Mouse (Mus musculus): ENCODE measurements around the gene Plk5. TPM values are rescaled to one million over a fixed set of nuclear protein-coding genes. Genes with fewer than 3 reads are reported as not detected.

The Plk5 gene
- total and polyA plus RNA-seq, 2 experiments from 2014 or later: 7.4 to 12.9 TPM

DNA sequence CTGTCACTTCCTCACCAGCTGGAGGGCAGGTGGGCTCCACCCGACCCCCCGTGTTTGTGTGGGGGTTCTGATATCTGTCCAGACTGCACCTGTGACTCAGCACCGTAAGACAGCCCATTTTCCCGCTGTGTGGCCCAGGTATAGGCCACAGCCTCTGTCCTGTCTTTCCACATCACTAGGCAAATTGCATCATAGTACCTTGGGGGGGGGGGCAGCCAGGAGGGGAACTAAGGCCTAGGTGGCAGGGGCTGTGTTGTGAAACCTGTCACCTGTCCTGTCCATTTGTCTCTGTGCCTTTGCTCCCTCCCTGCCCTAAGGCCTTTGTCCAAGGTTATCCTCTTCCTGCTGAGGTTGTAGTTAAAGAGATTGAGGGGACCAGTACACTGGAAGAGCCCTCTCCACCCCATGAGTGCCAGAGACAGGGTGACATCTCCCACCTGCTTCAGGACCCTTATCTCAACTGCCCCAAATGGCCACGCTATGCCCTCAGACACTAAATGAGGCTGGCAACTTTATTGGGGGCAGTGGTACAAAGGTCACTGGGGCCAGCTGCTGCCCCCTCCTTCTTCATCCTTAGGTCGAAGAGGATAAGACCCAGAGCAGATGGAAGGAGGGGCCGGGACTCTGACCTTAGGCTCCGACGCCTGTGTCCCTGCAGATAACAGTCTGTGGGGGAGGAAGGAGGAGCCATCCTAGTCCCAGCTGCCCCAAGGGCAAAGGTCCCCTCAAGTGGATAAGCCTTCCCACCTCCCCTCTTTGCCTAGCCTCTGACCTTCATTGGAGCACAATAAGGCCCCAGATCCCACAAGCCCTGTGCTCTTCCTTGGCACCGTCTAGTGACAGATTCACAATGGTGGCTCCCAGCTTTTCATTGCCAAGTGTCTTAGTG is 24.4 kb upstream of the Plk5 start:
- Histone ChIP-seq H3K4me3 (ENCODE audit: low read depth, low read length) (no peak overlapping the region), H3K27me3 (ENCODE audit: insufficient read depth, low read length) (0 out of 2 replicates have a peak, but pooled peaks cover 5% of the 10 kb centered on the region), H3K9me3 (ENCODE audit: low read length) (no peaks in the 10 kb centered on the region), H3K27ac (ENCODE audit: low read depth, low read length) (no peak overlapping the region), H3K4me1 (ENCODE audit: insufficient read depth) (peaks cover 11% of the 10 kb centered on the region), H3K4me2 (ENCODE audit: low read depth) (no peak overlapping the region), H3K9ac (no peak overlapping the region), H3K36me3 (ENCODE audit: insufficient read depth) (no peaks in the 10 kb centered on the region)
- ATAC-seq: no peak
- 84% methylated on average over 10 of the region's 10 CpGs for WGBS
- TF ChIP-seq CTCF (IDR thresholded peaks at IDR 0.05; ENCODE audit: low read depth): no peak
- DNase-seq: no peak

GRCm38 (mm10) chr10:80332525-80332989 is 23.7 kb upstream of the Plk5 start:
- no peak for TF ChIP-seq CTCF (IDR thresholded peaks at IDR 0.05; ENCODE audit: low read depth)
- Histone ChIP-seq H3K4me1 (ENCODE audit: insufficient read depth) (peaks cover 11% of the 10 kb centered on the region), H3K9me3 (ENCODE audit: low read length) (no peaks in the 10 kb centered on the region), H3K9ac (no peak overlapping the region), H3K27ac (ENCODE audit: low read depth, low read length) (no peak overlapping the region), H3K4me3 (ENCODE audit: low read depth, low read length) (no peak overlapping the region), H3K36me3 (ENCODE audit: insufficient read depth) (no peaks in the 10 kb centered on the region), H3K4me2 (ENCODE audit: low read depth) (no peak overlapping the region), H3K27me3 (ENCODE audit: insufficient read depth, low read length) (0 out of 2 replicates have a peak, but pooled peaks cover 5% of the 10 kb centered on the region)
- 82% methylated on average over 5 of the region's 5 CpGs for WGBS
- ATAC-seq: no peak
- DNase-seq: no peak

- no peak for TF ChIP-seq CTCF (IDR thresholded peaks at IDR 0.05; ENCODE audit: low read depth)
- 91% methylated on average over 12 of the region's 12 CpGs for WGBS
- H3K27ac ChIP-seq (ENCODE audit: low read depth, low read length): no peak overlapping the region
- no peaks in the 10 kb centered on the region for H3K4me1 ChIP-seq (ENCODE audit: insufficient read depth)
- no peaks in the 10 kb centered on the region for H3K9me3 ChIP-seq (ENCODE audit: low read length)
- H3K9ac ChIP-seq: no peak overlapping the region
- H3K4me2 ChIP-seq (ENCODE audit: low read depth): no peak overlapping the region
- peaks cover 11% of the 10 kb centered on the region for H3K27me3 ChIP-seq (ENCODE audit: insufficient read depth, low read length)
- DNase-seq (no peak), ATAC-seq (no peak)
- H3K36me3 ChIP-seq (ENCODE audit: insufficient read depth): no peaks in the 10 kb centered on the region
- H3K4me3 ChIP-seq (ENCODE audit: low read depth, low read length): no peak overlapping the region
Measured at GRCm38 (mm10) chr10:80336263-80336662, 20.0 kb upstream of the Plk5 start.

DNA sequence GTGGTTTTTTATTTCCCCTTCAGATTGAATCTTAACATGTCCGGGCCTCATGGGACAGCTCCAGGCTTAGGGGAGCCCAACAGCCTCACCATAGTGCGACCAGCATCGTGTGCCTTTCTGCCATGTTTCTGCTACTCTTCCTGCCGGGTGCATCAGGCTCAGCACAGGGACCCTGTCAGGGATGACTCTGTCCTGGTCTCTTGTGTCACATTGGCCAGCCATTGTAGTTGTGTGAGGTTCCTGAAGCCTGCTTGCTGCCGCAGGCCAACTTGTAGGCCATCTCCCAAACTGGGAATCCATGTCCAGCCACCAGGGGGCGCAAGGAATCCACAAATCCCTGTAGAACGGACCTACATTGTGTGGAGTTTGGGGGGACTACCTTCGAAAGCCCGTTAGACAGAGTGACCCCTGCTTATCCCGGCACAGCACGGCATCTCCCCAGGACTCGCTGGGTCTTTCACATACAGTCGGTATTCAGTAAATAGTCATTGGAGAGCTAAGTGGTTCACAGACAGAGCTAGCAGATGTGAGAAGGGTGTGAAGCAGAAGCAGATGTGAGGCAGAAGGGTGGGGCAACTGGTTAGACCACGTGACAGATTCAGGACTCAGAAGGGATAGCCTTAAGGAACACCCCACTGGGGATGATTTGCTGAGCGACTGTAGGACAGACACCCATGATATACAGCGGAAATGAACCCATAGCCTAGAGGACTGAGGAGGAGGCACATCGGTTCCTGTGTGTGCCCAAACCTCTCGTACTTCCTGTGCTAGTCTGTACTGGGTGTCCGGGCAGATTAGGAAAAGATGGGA is 16.1 kb upstream of the Plk5 start:
- Histone ChIP-seq H3K27ac (ENCODE audit: low read depth, low read length) (no peak overlapping the region), H3K4me1 (ENCODE audit: insufficient read depth) (peaks cover 7% of the 10 kb centered on the region; the same call in 1 of the 2 replicates), H3K36me3 (ENCODE audit: insufficient read depth) (no peaks in the 10 kb centered on the region), H3K4me2 (ENCODE audit: low read depth) (no peak overlapping the region), H3K27me3 (ENCODE audit: insufficient read depth, low read length) (peaks cover 49% of the 10 kb centered on the region), H3K9me3 (ENCODE audit: low read length) (no peaks in the 10 kb centered on the region), H3K4me3 (ENCODE audit: low read depth, low read length) (no peak overlapping the region), H3K9ac (no peak overlapping the region)
- 24% methylated on average over 19 of the region's 19 CpGs for WGBS
- DNase-seq (peak; percentile 86), ATAC-seq (peak; percentile 52)
- peak; percentile 93 for TF ChIP-seq CTCF (IDR thresholded peaks at IDR 0.05; ENCODE audit: low read depth)

GRCm38 (mm10) chr10:80341026-80341425 is 15.2 kb upstream of the Plk5 start:
- Histone ChIP-seq H3K36me3 (ENCODE audit: insufficient read depth) (no peaks in the 10 kb centered on the region), H3K9me3 (ENCODE audit: low read length) (no peaks in the 10 kb centered on the region), H3K9ac (no peak overlapping the region), H3K27me3 (ENCODE audit: insufficient read depth, low read length) (peaks cover 57% of the 10 kb centered on the region), H3K27ac (ENCODE audit: low read depth, low read length) (no peak overlapping the region), H3K4me2 (ENCODE audit: low read depth) (no peak overlapping the region), H3K4me3 (ENCODE audit: low read depth, low read length) (no peak overlapping the region), H3K4me1 (ENCODE audit: insufficient read depth) (peaks cover 7% of the 10 kb centered on the region; the same call in 1 of the 2 replicates)
- no peak for TF ChIP-seq CTCF (IDR thresholded peaks at IDR 0.05; ENCODE audit: low read depth)
- ATAC-seq (no peak), DNase-seq (no peak)
- WGBS: 16% methylated on average over 21 of the region's 21 CpGs

GRCm38 (mm10) chr10:80341491-80342304 is 14.6 kb upstream of the Plk5 start:
- no peaks in the 10 kb centered on the region for H3K9me3 ChIP-seq (ENCODE audit: low read length)
- DNase-seq (no peak), ATAC-seq (no peak)
- peak overlapping the region; percentile 33 for H3K4me3 ChIP-seq (ENCODE audit: low read depth, low read length)
- no peak overlapping the region for H3K9ac ChIP-seq
- H3K27ac ChIP-seq (ENCODE audit: low read depth, low read length): no peak overlapping the region
- peak overlapping the region; percentile 49; the same call in 1 of the 2 replicates for H3K4me2 ChIP-seq (ENCODE audit: low read depth)
- no peaks in the 10 kb centered on the region for H3K36me3 ChIP-seq (ENCODE audit: insufficient read depth)
- H3K27me3 ChIP-seq (ENCODE audit: insufficient read depth, low read length): peaks cover 61% of the 10 kb centered on the region
- 4% methylated on average over 43 of the region's 47 CpGs for WGBS
- TF ChIP-seq CTCF (IDR thresholded peaks at IDR 0.05; ENCODE audit: low read depth): no peak
- peaks cover 7% of the 10 kb centered on the region; the same call in 1 of the 2 replicates for H3K4me1 ChIP-seq (ENCODE audit: insufficient read depth)

Data from forebrain, postnatal 0 days (tissue).